Mouse (Mus musculus) embryonic facial prominence, embryonic 13.5 days (tissue): ENCODE measurements around the gene Mysm1. TPM values are rescaled to one million over a fixed set of nuclear protein-coding genes. Genes with fewer than 3 reads are reported as not detected.
A peak's percentile ranks its signal among the peaks of the same experiment; 100 is the strongest.

Experiments
- ATAC-seq: fragments of 200-750 bp; cut with Nextera tagmentation; 2 replicates; pipeline ENCODE4 v1.8.0; 2017; ENCODE audit warnings: low read depth; ENCODE audit not compliant: insufficient number of reproducible peaks, insufficient read depth, low FRiP score, low TSS enrichment
- H3K27ac ChIP-seq: fragments of 300-500 bp; sonication (generic); 2 replicates; pipeline ENCODE4 v1.5.1; 2015; ENCODE audit warnings: moderate library complexity, mild to moderate bottlenecking, inconsistent platforms
- H3K27me3 ChIP-seq: fragments of 300-500 bp; sonication (generic); 2 replicates; pipeline ENCODE4 v1.6.1; 2015; ENCODE audit warnings: mild to moderate bottlenecking, inconsistent platforms
- H3K36me3 ChIP-seq: fragments of 300-500 bp; sonication (generic); 2 replicates; pipeline ENCODE4 v1.6.1; 2015; ENCODE audit warnings: mild to moderate bottlenecking, inconsistent platforms
- H3K4me1 ChIP-seq: fragments of 300-500 bp; sonication (generic); 2 replicates; pipeline ENCODE4 v1.6.1; 2015; ENCODE audit warnings: inconsistent platforms
- H3K4me2 ChIP-seq: fragments of 300-500 bp; sonication (generic); 2 replicates; pipeline ENCODE4 v1.6.1; 2015; ENCODE audit warnings: moderate library complexity, mild to moderate bottlenecking, inconsistent platforms
- H3K4me3 ChIP-seq: fragments of 300-500 bp; sonication (generic); 2 replicates; pipeline ENCODE4 v1.5.1; 2015; ENCODE audit warnings: mild to moderate bottlenecking, inconsistent platforms
- H3K9ac ChIP-seq: fragments of 300-500 bp; sonication (generic); 2 replicates; pipeline ENCODE4 v1.6.1; 2015; ENCODE audit warnings: mild to moderate bottlenecking, inconsistent platforms
- H3K9me3 ChIP-seq: fragments of 300-500 bp; sonication (generic); 2 replicates; pipeline ENCODE4 v1.6.1; 2016; ENCODE audit warnings: inconsistent platforms
- WGBS: fragments of 180-500 bp; shearing (Covaris S2); methylation state at CpG from one replicate; pipeline ENCODE4 v1.1.7; 2015; ENCODE audit warnings: mixed read lengths; 5-methylcytosine and 5-hydroxymethylcytosine counted together
- polyA plus RNA-seq: library from polyadenylated mRNA; unstranded; fragments of >200 nt; fragmentation: Nextera tagmentation; extraction: Ambion mirVana; gene quantifications from 2 replicates; pipeline ENCODE4 v1.2.1, GENCODE M21; 2015

The Mysm1 gene
- polyA plus RNA-seq, 1 experiment from 2014 or later = 36.0 TPM

- Histone ChIP-seq H3K4me2 (no peak overlapping the region), H3K9ac (no peak overlapping the region), H3K4me1 (no peaks in the 10 kb centered on the region), H3K27ac (no peak overlapping the region), H3K9me3 (no peaks in the 10 kb centered on the region), H3K36me3 (no peaks in the 10 kb centered on the region), H3K4me3 (no peak overlapping the region), H3K27me3 (peaks cover 6% of the 10 kb centered on the region; the same call in 1 of the 2 replicates)
- WGBS = 83% methylated on average over 6 of the region's 6 CpGs
- no peak for ATAC-seq
Measured at GRCm38 (mm10) chr4:95005251-95005830, 26.4 kb upstream of the Mysm1 start.

- Histone ChIP-seq H3K4me3 (no peak overlapping the region), H3K4me1 (no peaks in the 10 kb centered on the region), H3K27ac (no peak overlapping the region), H3K4me2 (no peak overlapping the region), H3K36me3 (no peaks in the 10 kb centered on the region), H3K9me3 (no peaks in the 10 kb centered on the region), H3K27me3 (no peaks in the 10 kb centered on the region), H3K9ac (no peak overlapping the region)
- no peak for ATAC-seq
- 47% methylated on average over 6 of the region's 6 CpGs for WGBS
Measured at GRCm38 (mm10) chr4:95001043-95001775, 22.3 kb upstream of the Mysm1 start.

- no peak for ATAC-seq
- Histone ChIP-seq H3K36me3 (no peaks in the 10 kb centered on the region), H3K4me1 (no peaks in the 10 kb centered on the region), H3K4me2 (no peak overlapping the region), H3K9me3 (no peaks in the 10 kb centered on the region), H3K27me3 (no peaks in the 10 kb centered on the region), H3K9ac (no peak overlapping the region), H3K4me3 (no peak overlapping the region), H3K27ac (no peak overlapping the region)
- WGBS = 84% methylated on average over 1 of the region's 1 CpGs
Measured at GRCm38 (mm10) chr4:95000147-95000546, 21.2 kb upstream of the Mysm1 start.

- Histone ChIP-seq H3K36me3 (no peaks in the 10 kb centered on the region), H3K4me1 (no peaks in the 10 kb centered on the region), H3K4me2 (no peak overlapping the region), H3K9ac (no peak overlapping the region), H3K4me3 (no peak overlapping the region), H3K9me3 (no peaks in the 10 kb centered on the region), H3K27ac (no peak overlapping the region), H3K27me3 (no peaks in the 10 kb centered on the region)
- no peak for ATAC-seq
- 62% methylated on average over 3 of the region's 3 CpGs for WGBS
Measured at GRCm38 (mm10) chr4:94999249-94999648, 20.3 kb upstream of the Mysm1 start.

- WGBS = 73% methylated on average over 4 of the region's 4 CpGs
Measured at GRCm38 (mm10) chr4:94995862-94996261, 17.0 kb upstream of the Mysm1 start.

GRCm38 (mm10) chr4:94990204-94990603 is 11.3 kb upstream of the Mysm1 start:
- H3K36me3 ChIP-seq = no peaks in the 10 kb centered on the region
- H3K4me1 ChIP-seq = no peaks in the 10 kb centered on the region
- no peak overlapping the region for H3K4me3 ChIP-seq
- H3K4me2 ChIP-seq = no peak overlapping the region
- H3K9me3 ChIP-seq = no peaks in the 10 kb centered on the region
- no peak for ATAC-seq
- H3K27me3 ChIP-seq = no peaks in the 10 kb centered on the region
- H3K9ac ChIP-seq = no peak overlapping the region
- 31% methylated on average over 3 of the region's 3 CpGs for WGBS
- H3K27ac ChIP-seq = no peak overlapping the region

More at GRCm38 (mm10) chr4:94995862-94996261, 17.0 kb upstream of the Mysm1 start:
- no peak overlapping the region for H3K4me2 ChIP-seq
- H3K4me1 ChIP-seq = no peaks in the 10 kb centered on the region
- ATAC-seq = no peak
- H3K9me3 ChIP-seq = no peaks in the 10 kb centered on the region
- no peak overlapping the region for H3K4me3 ChIP-seq
- no peak overlapping the region for H3K27ac ChIP-seq
- H3K27me3 ChIP-seq = no peaks in the 10 kb centered on the region
- H3K9ac ChIP-seq = no peak overlapping the region
- no peaks in the 10 kb centered on the region for H3K36me3 ChIP-seq

- Histone ChIP-seq H3K36me3 (no peaks in the 10 kb centered on the region), H3K4me2 (no peak overlapping the region)
- 42% methylated on average over 4 of the region's 4 CpGs for WGBS
Measured at GRCm38 (mm10) chr4:94987725-94988124, 8.8 kb upstream of the Mysm1 start.

GRCm38 (mm10) chr4:94979500-94979915 is 608 bp upstream of the Mysm1 start:
- Histone ChIP-seq H3K9ac (peak overlapping the region; percentile 92), H3K36me3 (peaks cover 9% of the 10 kb centered on the region; the same call in 1 of the 2 replicates), H3K27me3 (no peaks in the 10 kb centered on the region), H3K9me3 (no peaks in the 10 kb centered on the region), H3K4me2 (peak overlapping the region; percentile 83), H3K4me3 (peak overlapping the region; percentile 86), H3K27ac (peak overlapping the region; percentile 87), H3K4me1 (peaks cover 12% of the 10 kb centered on the region)
- ATAC-seq = no peak
- 44% methylated on average over 4 of the region's 4 CpGs for WGBS

More at GRCm38 (mm10) chr4:94987725-94988124, 8.8 kb upstream of the Mysm1 start:
- Histone ChIP-seq H3K9ac (no peak overlapping the region), H3K27me3 (no peaks in the 10 kb centered on the region), H3K27ac (no peak overlapping the region), H3K4me1 (no peaks in the 10 kb centered on the region), H3K4me3 (no peak overlapping the region), H3K9me3 (no peaks in the 10 kb centered on the region)
- ATAC-seq = no peak

- no peak for ATAC-seq
- Histone ChIP-seq H3K36me3 (peaks cover 34% of the 10 kb centered on the region), H3K9ac (no peak overlapping the region), H3K4me3 (no peak overlapping the region), H3K4me1 (peaks cover 12% of the 10 kb centered on the region), H3K4me2 (no peak overlapping the region), H3K9me3 (no peaks in the 10 kb centered on the region), H3K27me3 (no peaks in the 10 kb centered on the region), H3K27ac (no peak overlapping the region)
- 84% methylated on average over 2 of the region's 2 CpGs for WGBS
Measured at GRCm38 (mm10) chr4:94973321-94973720, 5.6 kb downstream of the Mysm1 start.

GRCm38 (mm10) chr4:94952773-94953172 is 26.1 kb downstream of the Mysm1 start:
- Histone ChIP-seq H3K27ac (no peak overlapping the region), H3K9ac (no peak overlapping the region), H3K4me2 (no peak overlapping the region), H3K4me1 (no peaks in the 10 kb centered on the region), H3K36me3 (peaks cover 66% of the 10 kb centered on the region), H3K27me3 (no peaks in the 10 kb centered on the region), H3K9me3 (no peaks in the 10 kb centered on the region), H3K4me3 (no peak overlapping the region)
- no peak for ATAC-seq
- 76% methylated on average over 3 of the region's 3 CpGs for WGBS

GRCm38 (mm10) chr4:94941221-94941855 is 37.6 kb downstream of the Mysm1 start:
- no peaks in the 10 kb centered on the region for H3K9me3 ChIP-seq
- no peak overlapping the region for H3K27ac ChIP-seq
- no peak overlapping the region for H3K4me2 ChIP-seq
- 74% methylated on average over 11 of the region's 11 CpGs for WGBS
- H3K4me3 ChIP-seq = no peak overlapping the region
- no peaks in the 10 kb centered on the region for H3K27me3 ChIP-seq
- peaks cover 55% of the 10 kb centered on the region for H3K36me3 ChIP-seq
- no peak overlapping the region for H3K9ac ChIP-seq
- no peaks in the 10 kb centered on the region for H3K4me1 ChIP-seq
- no peak for ATAC-seq

GRCm38 (mm10) chr4:94928743-94929142 is 50.2 kb downstream of the Mysm1 start, which contains the start of gene Eqtn:
Gene Eqtn (minus strand): TSS chr4:94928843.
- H3K36me3 ChIP-seq = no peaks in the 10 kb centered on the region
- H3K9me3 ChIP-seq = no peaks in the 10 kb centered on the region
- no peak within 1 kb of the TSS for H3K4me3 ChIP-seq
- H3K4me1 ChIP-seq = no peaks in the 10 kb centered on the region
- H3K27me3 ChIP-seq = no peaks in the 10 kb centered on the region
- no peak within 1 kb of the TSS for H3K9ac ChIP-seq
- ATAC-seq = no peak
- H3K27ac ChIP-seq = no peak within 1 kb of the TSS
- no peak within 1 kb of the TSS for H3K4me2 ChIP-seq
